Mouse (Mus musculus) stomach, postnatal 0 days (tissue): ENCODE data around the gene Gp9. TPM values are rescaled to one million over a fixed set of nuclear protein-coding genes. Genes with fewer than 3 reads are reported as not detected.

Experiments
- ATAC-seq: fragments of 200-750 bp; cut with Nextera tagmentation; 2 replicates; pipeline ENCODE4 v1.8.0; 2017; ENCODE audit not compliant: low FRiP score, low TSS enrichment
- DNase-seq: peaks from one replicate; pipeline ENCODE4 v3.0.0-alpha.2; 2016; ENCODE audit warnings: low spot score
- H3K27ac ChIP-seq: fragments of 300-500 bp; sonication (generic); replicated peaks from 2 replicates; pipeline ENCODE4 v1.5.1; 2014; ENCODE audit warnings: mild to moderate bottlenecking, control low read depth
- H3K27me3 ChIP-seq: fragments of 300-500 bp; sonication (generic); 2 replicates; pipeline ENCODE4 v1.6.1; 2014; ENCODE audit warnings: low read length; ENCODE audit not compliant: control insufficient read depth, insufficient read depth
- H3K36me3 ChIP-seq: fragments of 300-500 bp; sonication (generic); 2 replicates; pipeline ENCODE4 v1.6.1; 2014; ENCODE audit warnings: low read length, mixed read lengths; ENCODE audit not compliant: control insufficient read depth, insufficient read depth
- H3K4me1 ChIP-seq: fragments of 300-500 bp; sonication (generic); replicated peaks from 2 replicates; pipeline ENCODE4 v1.6.1; 2014; ENCODE audit warnings: antibody characterized with exemption; ENCODE audit not compliant: control insufficient read depth, insufficient read depth
- H3K4me2 ChIP-seq: fragments of 300-500 bp; sonication (generic); replicated peaks from 2 replicates; pipeline ENCODE4 v1.6.1; 2014; ENCODE audit warnings: low read depth, mild to moderate bottlenecking, control low read depth, moderate library complexity
- H3K4me3 ChIP-seq: fragments of 300-500 bp; sonication (generic); 2 replicates; pipeline ENCODE4 v1.5.1; 2014; ENCODE audit warnings: low read depth, low read length, control low read depth
- H3K9ac ChIP-seq: fragments of 300-500 bp; sonication (generic); 2 replicates; pipeline ENCODE4 v1.6.1; 2014; ENCODE audit warnings: mild to moderate bottlenecking, low read length, control low read depth, mixed read lengths
- H3K9me3 ChIP-seq: fragments of 300-500 bp; sonication (generic); 2 replicates; pipeline ENCODE4 v1.6.1; 2016; ENCODE audit warnings: low read length; ENCODE audit not compliant: control insufficient read depth
- CTCF ChIP-seq: IDR thresholded peaks from 2 replicates; pipeline ENCODE4 v1.5.1; 2016; ENCODE audit warnings: antibody characterized with exemption, low read depth, mild to moderate bottlenecking, moderate library complexity
- EP300 ChIP-seq: optimal IDR thresholded peaks from 2 replicates; pipeline ENCODE3; 2016; ENCODE audit warnings: antibody characterized with exemption
- WGBS: fragments of 180-500 bp; shearing (Covaris S2); extraction: QIAGEN DNeasy Blood & Tissue Kit; methylation state at CpG from one replicate; pipeline ENCODE4 v1.1.7; 2014; 5-methylcytosine and 5-hydroxymethylcytosine counted together
- polyA plus RNA-seq: library from polyadenylated mRNA; unstranded; fragments of >200 nt; fragmentation: Nextera tagmentation; extraction: Ambion mirVana; gene quantifications from 2 replicates; pipeline ENCODE4 v1.2.1, GENCODE M21; 2015

Gene Gp9
- polyA plus RNA-seq, 1 experiment from 2014 or later = 0.40 TPM

- Histone ChIP-seq H3K9ac (no peak overlapping the region), H3K9me3 (no peaks in the 10 kb centered on the region), H3K36me3 (no peaks in the 10 kb centered on the region), H3K4me1 (no peaks in the 10 kb centered on the region), H3K4me2 (no peak overlapping the region), H3K27me3 (no peaks in the 10 kb centered on the region), H3K27ac (no peak overlapping the region), H3K4me3 (no peak overlapping the region)
- WGBS = 42% methylated on average over 6 of the region's 6 CpGs
- TF ChIP-seq CTCF (no peak), EP300 (no peak)
- no peak for DNase-seq
- ATAC-seq = no peak
Observed at GRCm38 (mm10) chr6:87739898-87740297, 38.0 kb upstream of the Gp9 start.

DNA sequence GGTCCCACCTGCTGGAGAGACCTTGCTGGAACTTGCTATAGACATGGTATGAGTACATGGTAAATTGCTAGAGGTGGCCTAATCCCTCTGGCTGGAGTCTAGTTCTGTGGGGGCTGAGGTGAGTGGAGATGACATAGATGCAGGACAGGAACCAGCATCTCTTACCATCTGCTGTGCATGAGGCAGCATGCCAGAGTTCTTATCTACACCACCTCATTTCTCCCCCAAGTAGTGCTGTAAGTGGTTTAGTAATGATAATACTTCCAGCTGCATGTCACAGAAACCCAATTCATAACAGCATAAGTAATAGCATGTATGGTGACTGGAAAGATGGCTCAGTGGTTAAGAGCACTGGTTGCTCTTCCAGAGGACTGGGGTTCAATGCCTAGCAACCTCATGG is 37.4 kb upstream of the Gp9 start:
- TF ChIP-seq EP300 (no peak), CTCF (no peak)
- Histone ChIP-seq H3K27ac (no peak overlapping the region), H3K9me3 (no peaks in the 10 kb centered on the region), H3K27me3 (no peaks in the 10 kb centered on the region), H3K4me3 (no peak overlapping the region), H3K9ac (no peak overlapping the region), H3K36me3 (no peaks in the 10 kb centered on the region), H3K4me2 (no peak overlapping the region), H3K4me1 (no peaks in the 10 kb centered on the region)
- no peak for DNase-seq
- no peak for ATAC-seq

DNA sequence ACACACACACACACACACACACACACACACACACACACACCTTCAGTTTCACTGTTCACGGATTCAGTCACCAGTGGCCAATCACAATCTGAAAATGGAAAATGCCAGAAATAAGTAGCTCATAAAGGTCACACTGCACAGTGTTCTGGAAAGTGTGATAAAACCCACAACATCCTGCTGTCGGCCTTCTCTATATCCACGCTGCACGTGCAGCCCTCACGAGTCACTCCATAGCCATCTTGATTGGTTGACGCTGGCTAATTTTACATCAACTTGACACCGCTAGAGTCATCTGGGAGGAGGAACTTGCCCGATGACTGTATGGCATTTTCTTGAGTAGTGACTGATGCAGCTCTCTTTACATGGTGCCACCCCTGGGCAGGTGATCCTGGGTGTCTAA is 35.9 kb upstream of the Gp9 start:
- no peak overlapping the region for H3K4me2 ChIP-seq
- H3K9me3 ChIP-seq = no peaks in the 10 kb centered on the region
- TF ChIP-seq CTCF (no peak), EP300 (no peak)
- no peaks in the 10 kb centered on the region for H3K4me1 ChIP-seq
- ATAC-seq = no peak
- no peak overlapping the region for H3K4me3 ChIP-seq
- H3K36me3 ChIP-seq = no peaks in the 10 kb centered on the region
- no peaks in the 10 kb centered on the region for H3K27me3 ChIP-seq
- WGBS = 78% methylated on average over 8 of the region's 8 CpGs
- H3K9ac ChIP-seq = no peak overlapping the region
- DNase-seq = no peak
- H3K27ac ChIP-seq = no peak overlapping the region

GRCm38 (mm10) chr6:87742804-87743203 is 35.1 kb upstream of the Gp9 start:
- DNase-seq = no peak
- TF ChIP-seq EP300 (no peak), CTCF (peak; percentile 56)
- peak overlapping the region; percentile 49; the same call in 1 of the 2 replicates for H3K27ac ChIP-seq
- H3K27me3 ChIP-seq = no peaks in the 10 kb centered on the region
- H3K4me1 ChIP-seq = no peaks in the 10 kb centered on the region
- H3K9ac ChIP-seq = no peak overlapping the region
- WGBS = 78% methylated on average over 5 of the region's 5 CpGs
- no peak overlapping the region for H3K4me2 ChIP-seq
- no peaks in the 10 kb centered on the region for H3K9me3 ChIP-seq
- H3K4me3 ChIP-seq = no peak overlapping the region
- no peak for ATAC-seq
- H3K36me3 ChIP-seq = no peaks in the 10 kb centered on the region

DNA sequence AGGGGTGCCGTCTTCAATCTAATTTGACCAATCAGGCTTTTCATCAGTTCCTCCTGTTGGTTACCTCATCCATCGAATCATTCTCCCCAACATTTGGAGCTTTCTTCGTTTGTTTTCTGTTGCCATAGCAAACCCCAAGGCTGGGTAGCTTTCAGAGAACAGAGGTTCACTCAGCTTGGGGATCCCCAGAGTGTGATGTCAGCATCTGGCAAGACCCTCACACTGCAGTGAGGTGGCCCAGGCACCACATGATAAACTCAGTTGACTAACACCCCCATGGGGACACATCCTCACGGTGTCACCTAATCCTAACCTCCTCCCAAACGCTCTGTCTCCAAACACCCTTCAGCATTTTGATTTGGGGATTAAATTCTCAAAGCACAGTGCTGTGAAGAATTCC is 34.6 kb upstream of the Gp9 start:
- Histone ChIP-seq H3K27ac (no peak overlapping the region), H3K27me3 (no peaks in the 10 kb centered on the region), H3K4me2 (no peak overlapping the region), H3K9me3 (no peaks in the 10 kb centered on the region), H3K9ac (no peak overlapping the region), H3K4me3 (no peak overlapping the region), H3K36me3 (no peaks in the 10 kb centered on the region), H3K4me1 (no peaks in the 10 kb centered on the region)
- 73% methylated on average over 5 of the region's 5 CpGs for WGBS
- no peak for DNase-seq
- no peak for ATAC-seq
- TF ChIP-seq EP300 = no peak
- no peak for TF ChIP-seq CTCF

DNA sequence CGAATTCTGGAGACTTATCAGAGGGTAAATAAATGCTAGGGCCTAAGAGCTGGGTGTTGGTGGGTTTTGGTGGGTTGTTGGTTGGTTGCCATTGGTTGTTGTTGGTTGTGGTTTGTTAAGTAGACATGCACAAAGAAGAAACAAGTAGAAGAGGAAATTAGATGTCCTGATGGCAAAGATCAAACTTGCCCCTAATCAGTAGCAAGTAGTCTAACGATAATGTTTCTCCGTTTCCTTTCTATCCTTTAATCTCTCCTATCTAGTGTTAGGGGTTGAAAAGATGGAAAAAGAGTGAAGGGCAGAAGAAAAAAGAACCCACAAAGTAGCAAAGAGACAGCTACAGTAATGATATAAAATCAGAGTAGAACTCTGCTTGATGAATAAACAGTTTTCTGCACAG is 33.2 kb upstream of the Gp9 start:
- 80% methylated on average over 3 of the region's 3 CpGs for WGBS
- DNase-seq (no peak), ATAC-seq (no peak)

More for the DNA sequence above, 33.2 kb upstream of the Gp9 start:
- no peak overlapping the region for H3K4me3 ChIP-seq
- H3K27ac ChIP-seq = no peak overlapping the region
- TF ChIP-seq EP300 (no peak), CTCF (no peak)
- no peaks in the 10 kb centered on the region for H3K36me3 ChIP-seq
- H3K9ac ChIP-seq = no peak overlapping the region
- no peaks in the 10 kb centered on the region for H3K27me3 ChIP-seq
- no peaks in the 10 kb centered on the region for H3K9me3 ChIP-seq
- H3K4me1 ChIP-seq = no peaks in the 10 kb centered on the region
- H3K4me2 ChIP-seq = no peak overlapping the region
